In genomic region chr10:85871698-85872478, GRCm38 (mm10) we compare ENCODE assay signal across 8 mouse cellular contexts. TPM values are rescaled to one million over a fixed set of nuclear protein-coding genes. Genes with fewer than 3 reads are reported as not detected.
DNase-seq lines count a peak whose midpoint lies in the region; ATAC-seq and TF ChIP-seq lines count a peak whose summit lies in the region.

No protein-coding gene starts in this region.

- WGBS in heart, embryonic 11.5 days (ENCODE audit: insufficient replicate concordance) = under 1% methylated on average over 55 of the region's 55 CpGs
- WGBS in kidney, embryonic 16.5 days = under 1% methylated on average over 55 of the region's 55 CpGs
- under 1% methylated on average over 55 of the region's 55 CpGs for WGBS in liver, adult 2 months

- peak overlapping the region; percentile 64; the same call in 1 of the 2 replicates for H3K27ac ChIP-seq in heart, embryonic 11.5 days (ENCODE audit: low read depth, low read length)
- peak overlapping the region; percentile 74 for H3K27ac ChIP-seq in kidney, embryonic 16.5 days (ENCODE audit: low read length)
- peak overlapping the region; percentile 69 for H3K27ac ChIP-seq in liver, adult 2 months (replicated peaks; ENCODE audit: insufficient read depth, low read depth, low read length)

- H3K4me2 ChIP-seq in heart, embryonic 11.5 days = peak overlapping the region; percentile 80
- H3K4me2 ChIP-seq in kidney, embryonic 16.5 days (replicated peaks; ENCODE audit: low read depth, low read length) = peak overlapping the region; percentile 77
- H3K4me2 ChIP-seq in myocyte (ENCODE audit: low read depth) = peak overlapping the region; percentile 93

- H3K79me2 ChIP-seq in C2C12 (ENCODE audit: control insufficient read depth, insufficient read depth) (peaks cover 36% of the 10 kb centered on the region), myocyte (ENCODE audit: control insufficient read depth, insufficient read depth) (peaks cover 21% of the 10 kb centered on the region)
- H3K79me2 ChIP-seq in liver, adult 2 months (ENCODE audit: control insufficient read depth, insufficient read depth, low read length) = peaks cover 3% of the 10 kb centered on the region; the same call in 1 of the 2 replicates

- H3K27me3 ChIP-seq in C2C12 (ENCODE audit: control insufficient read depth, insufficient read depth, insufficient read length) (no peaks in the 10 kb centered on the region), myocyte (ENCODE audit: control insufficient read depth, insufficient read depth, insufficient read length) (no peaks in the 10 kb centered on the region)
- no peaks in the 10 kb centered on the region for H3K27me3 ChIP-seq in erythroblast, embryonic 14.5 days (ENCODE audit: control insufficient read depth)
- no peaks in the 10 kb centered on the region for H3K27me3 ChIP-seq in heart, embryonic 11.5 days (ENCODE audit: control insufficient read depth, insufficient read depth, low read length)
- no peaks in the 10 kb centered on the region for H3K27me3 ChIP-seq in kidney, embryonic 16.5 days (ENCODE audit: insufficient read depth, low read length)
- no peaks in the 10 kb centered on the region for H3K27me3 ChIP-seq in liver, adult 2 months (ENCODE audit: control insufficient read depth, insufficient read depth, low read length)
- no peaks in the 10 kb centered on the region for H3K27me3 ChIP-seq in splenic B cell, adult 2 months (ENCODE audit: control insufficient read depth, insufficient read depth, low read length, poor library complexity, severe bottlenecking)

- H3K4me3 ChIP-seq in C2C12 (ENCODE audit: insufficient read depth, poor library complexity, severe bottlenecking) = peak overlapping the region; percentile 98
- H3K4me3 ChIP-seq in erythroblast, embryonic 14.5 days (replicated peaks) = peak overlapping the region; percentile 86
- peak overlapping the region; percentile 72 for H3K4me3 ChIP-seq in heart, embryonic 11.5 days (ENCODE audit: low read depth, low read length)
- peak overlapping the region; percentile 100 for H3K4me3 ChIP-seq in kidney, embryonic 16.5 days (ENCODE audit: low read length)
- peak overlapping the region; percentile 99 for H3K4me3 ChIP-seq in liver, adult 2 months (ENCODE audit: insufficient read depth, low read depth, low read length)
- H3K4me3 ChIP-seq in myocyte = peak overlapping the region; percentile 69

- peak overlapping the region; percentile 100 for H3ac ChIP-seq in C2C12 (ENCODE audit: control insufficient read depth, insufficient read length, low read depth)
- peak overlapping the region; percentile 36 for H3ac ChIP-seq in myocyte (ENCODE audit: control insufficient read depth, insufficient read length)

- no peaks in the 10 kb centered on the region for H3K9me3 ChIP-seq in erythroblast, embryonic 14.5 days (ENCODE audit: control insufficient read depth, low read length)
- no peaks in the 10 kb centered on the region for H3K9me3 ChIP-seq in heart, embryonic 11.5 days (replicated peaks; ENCODE audit: control insufficient read depth, low read length)
- H3K9me3 ChIP-seq in kidney, embryonic 16.5 days (ENCODE audit: low read length) = no peaks in the 10 kb centered on the region

- peak; percentile 98 for DNase-seq in brain, embryonic 14.5 days (ENCODE audit: low read depth)
- peak; percentile 79 for DNase-seq in liver, adult 2 months (ENCODE audit: extremely low read depth, low read depth, low spot score)
- DNase-seq in splenic B cell, adult 2 months (ENCODE audit: low read depth, low spot score) = peak; percentile 88

- TF ChIP-seq CTCF in C2C12 (IDR thresholded peaks at IDR 0.05; ENCODE audit: control insufficient read depth, insufficient read depth, insufficient read length) = no peak
- no peak for TF ChIP-seq CTCF in brain, embryonic 14.5 days (IDR thresholded peaks at IDR 0.05; ENCODE audit: borderline replicate concordance, extremely low read depth, insufficient read depth, insufficient read length)
- TF ChIP-seq CTCF in liver, adult 2 months (IDR thresholded peaks at IDR 0.05; ENCODE audit: low read depth, low read length) = no peak

- ATAC-seq in heart, embryonic 11.5 days (replicated peaks; ENCODE audit: insufficient number of reproducible peaks, low FRiP score, low TSS enrichment) = peak; percentile 91
- peak; percentile 98 for ATAC-seq in kidney, embryonic 16.5 days (ENCODE audit: low FRiP score, low TSS enrichment)

- peaks cover 33% of the 10 kb centered on the region for H3K36me3 ChIP-seq in C2C12 (ENCODE audit: control insufficient read depth, insufficient read depth)
- peaks cover 28% of the 10 kb centered on the region for H3K36me3 ChIP-seq in erythroblast, embryonic 14.5 days (ENCODE audit: control insufficient read depth)
- peaks cover 8% of the 10 kb centered on the region for H3K36me3 ChIP-seq in heart, embryonic 11.5 days (ENCODE audit: control insufficient read depth, insufficient read depth, low read length)
- peaks cover 26% of the 10 kb centered on the region for H3K36me3 ChIP-seq in kidney, embryonic 16.5 days (ENCODE audit: insufficient read depth, low read length)
- H3K36me3 ChIP-seq in liver, adult 2 months (ENCODE audit: control insufficient read depth, insufficient read depth, low read length) = peaks cover 11% of the 10 kb centered on the region; the same call in 1 of the 2 replicates
- peaks cover 14% of the 10 kb centered on the region for H3K36me3 ChIP-seq in myocyte (ENCODE audit: control insufficient read depth, insufficient read depth)
- H3K36me3 ChIP-seq in splenic B cell, adult 2 months (ENCODE audit: control insufficient read depth, insufficient read depth, low read length, poor library complexity, severe bottlenecking) = peaks cover 3% of the 10 kb centered on the region; the same call in 1 of the 2 replicates

- peak; percentile 21; the same call in 1 of the 2 replicates for TF ChIP-seq POLR2A in brain, embryonic 14.5 days (IDR thresholded peaks at IDR 0.05; ENCODE audit: borderline replicate concordance, extremely low read depth, insufficient read depth, insufficient read length, poor library complexity, severe bottlenecking)
- TF ChIP-seq POLR2A in liver, adult 2 months (IDR thresholded peaks at IDR 0.05; ENCODE audit: extremely low read depth, insufficient read depth, low read length) = 0 out of 2 replicates have a peak, but pooled peaks have one; percentile 34
- TF ChIP-seq POLR2A in myocyte (IDR thresholded peaks at IDR 0.05; ENCODE audit: insufficient read length, low read depth) = peak; percentile 52

- peaks cover 31% of the 10 kb centered on the region for H3K79me3 ChIP-seq in C2C12 (ENCODE audit: low read depth)

- peak overlapping the region; percentile 84 for H3K9ac ChIP-seq in heart, embryonic 11.5 days (ENCODE audit: low read depth, low read length)
- peak overlapping the region; percentile 83 for H3K9ac ChIP-seq in kidney, embryonic 16.5 days (replicated peaks; ENCODE audit: low read length)
- peak overlapping the region; percentile 97 for H3K9ac ChIP-seq in liver, adult 2 months (ENCODE audit: low read depth, low read length)

- H3K4me1 ChIP-seq in erythroblast, embryonic 14.5 days (ENCODE audit: control insufficient read depth) = peaks cover 27% of the 10 kb centered on the region
- peaks cover 4% of the 10 kb centered on the region; the same call in 1 of the 2 replicates for H3K4me1 ChIP-seq in heart, embryonic 11.5 days (ENCODE audit: control insufficient read depth, insufficient read depth, low read length)
- H3K4me1 ChIP-seq in kidney, embryonic 16.5 days (ENCODE audit: insufficient read depth, low read length) = peaks cover 9% of the 10 kb centered on the region
- H3K4me1 ChIP-seq in liver, adult 2 months (ENCODE audit: control insufficient read depth, insufficient read depth, low read length) = peaks cover 3% of the 10 kb centered on the region; the same call in 1 of the 2 replicates

TF ChIP-seq in C2C12, 6 proteins besides CTCF, POLR2A, EP300 and RAD21:
- TF ChIP-seq USF1 (IDR thresholded peaks at IDR 0.05; ENCODE audit: low read depth) = no peak
- no peak for TF ChIP-seq MYOD1 (IDR thresholded peaks at IDR 0.05; ENCODE audit: control insufficient read depth, insufficient read length, low read depth)
- no peak for TF ChIP-seq MYOG (IDR thresholded peaks at IDR 0.05; ENCODE audit: control insufficient read depth, extremely low read depth, insufficient read length)
- peak; percentile 63 for TF ChIP-seq MAX (IDR thresholded peaks at IDR 0.05)

TF ChIP-seq in myocyte, 11 proteins besides CTCF, POLR2A, EP300 and RAD21:
- TF ChIP-seq MAX (IDR thresholded peaks at IDR 0.05; ENCODE audit: low read depth) (no peak), SRF (IDR thresholded peaks at IDR 0.05; ENCODE audit: control insufficient read depth, insufficient read length, low read depth) (peak; percentile 47), POLR2AphosphoS2 (IDR thresholded peaks at IDR 0.05; ENCODE audit: insufficient read length, low read depth) (no peak)

RNA-seq across cellular contexts. Expression of gene Pwp1, which starts 42.6 kb away (rescaled TPM):
- polyA plus RNA-seq in C2C12 (2012; fragmentation: generic; extraction: Trizol) = 37.7 TPM
- polyA plus RNA-seq in brain, embryonic 14.5 days (2012; rRNA removed) = 39.7 and 39.8 TPM in 2 replicates
- polyA plus RNA-seq in erythroblast, embryonic 14.5 days (2012) = 0.49 and 0.83 TPM in 2 replicates
- polyA plus RNA-seq in heart, embryonic 11.5 days (2014; fragmentation: Nextera tagmentation; extraction: Ambion mirVana) = 55.1 and 57.7 TPM in 2 replicates
- 83.1 and 87.0 TPM in 2 replicates for polyA plus RNA-seq in kidney, embryonic 16.5 days (2015; fragmentation: Nextera tagmentation; extraction: Ambion mirVana)
- total RNA-seq in liver, adult 2 months (2014; rRNA removed) = 12.4 and 12.8 TPM in 2 replicates
- 5.8 and 6.4 TPM in 2 replicates for polyA plus RNA-seq in liver, adult 2 months (2012; rRNA removed)
- 28.0 TPM for polyA plus RNA-seq in myocyte (2012; fragmentation: generic; extraction: Trizol)

RNA-seq across cellular contexts. Expression of gene Prdm4, which starts 45.1 kb away (rescaled TPM):
- polyA plus RNA-seq in C2C12 (2012; fragmentation: generic; extraction: Trizol) (18.0 TPM), myocyte (2012; fragmentation: generic; extraction: Trizol) (16.2 TPM)
- 58.2 and 59.3 TPM in 2 replicates for polyA plus RNA-seq in brain, embryonic 14.5 days (2012; rRNA removed)
- 0.51 and 0.54 TPM in 2 replicates for polyA plus RNA-seq in erythroblast, embryonic 14.5 days (2012)
- polyA plus RNA-seq in heart, embryonic 11.5 days (2014; fragmentation: Nextera tagmentation; extraction: Ambion mirVana) = 17.1 and 17.2 TPM in 2 replicates
- 14.3 and 15.0 TPM in 2 replicates for polyA plus RNA-seq in kidney, embryonic 16.5 days (2015; fragmentation: Nextera tagmentation; extraction: Ambion mirVana)
- 3.7 and 5.2 TPM in 2 replicates for total RNA-seq in liver, adult 2 months (2014; rRNA removed)
- polyA plus RNA-seq in liver, adult 2 months (2012; rRNA removed) = 4.6 and 6.3 TPM in 2 replicates

RNA-seq across cellular contexts. Expression of gene Ascl4, which starts 55.6 kb away (rescaled TPM):
- polyA plus RNA-seq in C2C12 (2012; fragmentation: generic; extraction: Trizol) = not detected
- 0.33 and 0.42 TPM in 2 replicates for polyA plus RNA-seq in brain, embryonic 14.5 days (2012; rRNA removed)
- not detected in 2 replicates for polyA plus RNA-seq in erythroblast, embryonic 14.5 days (2012)
- polyA plus RNA-seq in heart, embryonic 11.5 days (2014; fragmentation: Nextera tagmentation; extraction: Ambion mirVana) = not detected in 2 replicates
- polyA plus RNA-seq in kidney, embryonic 16.5 days (2015; fragmentation: Nextera tagmentation; extraction: Ambion mirVana) = 0.75 and 1.1 TPM in 2 replicates
- not detected in 2 replicates for total RNA-seq in liver, adult 2 months (2014; rRNA removed)
- polyA plus RNA-seq in liver, adult 2 months (2012; rRNA removed) = 0.04 TPM in 1 of 2 replicates, not detected in the other
- not detected for polyA plus RNA-seq in myocyte (2012; fragmentation: generic; extraction: Trizol)

Comparison
In these comparisons a context has a peak if more than half of its experiments do, and no peak if none do; other contexts are left out.
1. Peak in every context shown above with its lines: DNase-seq, ATAC-seq, H3K4me3 ChIP-seq and H3K27ac ChIP-seq.